Mouse (Mus musculus) thymus, postnatal 14 days (tissue): ENCODE data around the gene Tmem239.
"Not testable (repeated sequence)": the region's sequence is repeated elsewhere in the genome, so short reads cannot be mapped to it uniquely, and the experiment has no call there.

Experiments used
- DNase-seq: peaks from one replicate; pipeline ENCODE4 v3.0.0; 2021

The Tmem239 gene

DNA sequence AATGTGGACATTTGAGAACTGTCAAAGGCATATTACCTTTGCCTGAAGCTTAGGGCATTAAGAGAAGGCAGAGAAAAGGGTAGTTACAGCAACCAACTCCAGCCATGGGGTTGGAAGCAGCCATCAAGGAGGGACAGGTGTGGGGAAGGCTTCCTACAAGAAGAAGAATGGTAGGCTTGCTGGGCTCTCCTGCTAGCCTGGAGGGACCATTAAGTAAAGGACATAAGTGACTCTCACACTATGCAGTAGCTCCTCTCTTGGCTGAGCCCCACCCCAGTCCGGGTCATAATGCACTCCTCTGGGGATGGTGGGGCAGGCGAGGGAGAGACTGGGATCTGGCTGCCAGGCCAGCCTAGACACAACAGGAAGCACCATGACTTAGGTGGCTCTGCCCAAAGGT is at the start of gene Tmem239:
Gene Tmem239, plus strand, starts transcription at position 301 of the 400 bp plus-strand sequence.
- no peak for DNase-seq

DNA sequence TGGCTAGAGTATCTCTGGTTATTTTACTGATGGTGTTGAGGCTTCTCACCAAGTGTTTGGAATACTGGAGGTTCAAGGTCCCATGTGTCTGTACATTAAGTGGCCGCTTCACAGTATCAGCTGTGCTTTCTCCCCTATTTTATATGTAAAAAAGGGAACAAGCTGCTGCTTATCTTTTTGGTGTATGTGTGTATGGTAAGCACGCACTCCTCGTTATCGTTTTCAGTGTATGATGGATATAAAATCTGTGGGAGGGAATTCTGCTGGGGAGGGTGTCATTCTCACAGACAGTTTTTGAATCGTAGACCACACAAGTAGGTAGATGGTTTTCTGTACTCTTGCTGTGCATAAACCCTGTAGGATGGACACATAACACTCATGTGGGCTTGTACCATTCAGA is 48.7 kb upstream of the Tmem239 start:
- no peak for DNase-seq

DNA sequence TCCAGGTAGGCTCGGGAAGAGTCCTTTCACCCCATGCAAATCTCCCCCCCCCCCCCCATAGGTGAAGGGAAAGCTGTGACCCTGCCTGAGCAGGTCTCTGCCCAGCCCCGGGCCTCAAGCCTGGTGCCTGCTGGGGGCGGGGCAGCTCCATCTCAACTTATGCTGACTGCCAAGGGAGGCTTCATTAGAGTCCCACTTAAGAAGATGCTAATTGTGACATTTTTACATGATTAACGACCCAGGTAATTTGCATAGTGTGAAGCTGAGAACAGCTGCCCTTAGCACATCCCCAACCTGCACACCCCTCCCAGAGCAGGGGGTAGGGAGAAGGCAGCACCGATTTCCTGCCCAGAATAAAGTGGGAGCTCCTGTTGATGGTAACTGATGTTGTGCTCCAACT is 47.4 kb upstream of the Tmem239 start:
- DNase-seq, result no peak

- DNase-seq, result peak; percentile 38
Measured at GRCm38 (mm10) chr2:130362511-130363026, 43.7 kb upstream of the Tmem239 start.

DNA sequence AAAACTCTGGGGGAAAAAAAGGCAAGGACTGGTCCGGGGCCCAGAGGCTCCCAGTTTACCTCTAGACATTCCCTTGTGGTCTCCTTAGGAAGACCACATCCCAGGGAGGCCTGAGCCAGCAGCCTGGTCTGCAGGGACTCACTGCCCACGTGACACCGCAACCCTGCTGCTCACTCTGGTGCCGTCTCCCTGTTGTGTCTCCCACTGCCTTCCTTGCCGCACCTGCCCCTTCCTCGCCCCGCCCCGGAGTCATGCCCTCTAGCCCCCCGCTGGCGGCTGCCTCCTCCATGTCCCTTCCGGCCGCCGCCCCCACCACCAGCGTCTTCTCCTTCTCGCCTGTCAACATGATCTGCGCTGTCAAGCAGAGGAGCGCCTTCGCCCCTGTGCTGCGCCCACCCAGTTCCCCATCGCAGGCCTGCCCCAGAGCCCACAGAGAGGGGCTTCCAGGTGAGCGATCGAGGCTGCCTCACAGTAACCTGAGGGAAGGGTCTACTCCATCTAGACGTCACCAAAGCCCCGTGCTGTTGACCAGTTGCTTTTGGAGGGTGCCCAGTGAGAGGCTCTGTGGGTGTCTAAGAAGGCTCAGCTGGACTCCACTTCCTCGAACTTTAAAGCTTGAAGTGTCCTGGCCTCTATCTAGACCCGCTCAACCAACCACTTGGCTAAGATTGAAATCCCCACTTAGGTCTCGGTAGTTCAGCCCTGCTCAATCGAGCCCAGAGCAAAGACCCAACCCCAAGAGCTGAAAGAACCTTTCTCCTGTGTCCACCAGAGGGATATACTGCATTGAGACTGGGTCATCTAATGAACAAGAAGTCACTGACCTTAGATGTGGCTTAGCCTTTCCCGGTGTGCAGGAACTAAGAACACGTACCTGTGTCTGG is 40.8 kb upstream of the Tmem239 start:
- DNase-seq, result peak; percentile 58

DNA sequence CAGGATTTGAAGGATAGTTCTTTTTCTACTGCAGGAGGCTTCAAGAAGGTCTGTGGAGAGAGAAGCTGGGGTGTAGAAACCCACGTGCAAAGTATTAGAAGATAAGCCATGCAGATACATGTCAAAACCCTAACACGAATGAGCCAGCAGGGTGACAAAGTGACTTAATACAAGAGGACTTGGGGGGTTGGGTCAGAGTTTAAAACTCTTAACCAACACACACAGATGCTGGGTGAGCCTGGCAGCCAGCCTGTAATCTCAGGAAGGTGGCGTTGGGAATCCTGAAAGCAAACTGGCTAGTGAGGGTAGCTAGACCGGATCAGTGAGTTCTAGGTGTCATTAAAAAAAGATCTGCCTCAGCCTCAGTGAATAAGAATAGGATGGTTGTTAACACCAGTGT is 38.9 kb upstream of the Tmem239 start:
- DNase-seq, result no peak

DNA sequence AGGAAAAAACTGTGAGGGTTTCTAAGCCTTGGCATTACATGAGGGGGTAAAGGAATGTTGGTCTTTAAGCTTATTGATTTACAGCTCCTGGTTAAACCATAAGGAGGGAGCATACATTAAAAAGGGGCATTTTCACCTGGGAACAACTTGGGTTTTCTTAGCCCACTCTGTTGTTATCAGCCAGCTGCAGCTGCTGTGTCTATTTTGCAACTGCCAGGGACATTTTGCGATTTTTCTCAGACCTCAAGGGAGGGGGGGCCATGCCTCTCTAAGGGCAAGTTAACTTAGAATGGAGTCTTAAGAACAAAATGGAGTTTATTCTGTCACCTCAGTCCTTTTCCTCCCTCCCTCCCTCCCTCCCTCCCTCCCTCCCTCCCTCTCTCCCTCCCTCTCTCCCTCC is 33.3 kb upstream of the Tmem239 start:
- DNase-seq, result not testable (repeated sequence)

DNA sequence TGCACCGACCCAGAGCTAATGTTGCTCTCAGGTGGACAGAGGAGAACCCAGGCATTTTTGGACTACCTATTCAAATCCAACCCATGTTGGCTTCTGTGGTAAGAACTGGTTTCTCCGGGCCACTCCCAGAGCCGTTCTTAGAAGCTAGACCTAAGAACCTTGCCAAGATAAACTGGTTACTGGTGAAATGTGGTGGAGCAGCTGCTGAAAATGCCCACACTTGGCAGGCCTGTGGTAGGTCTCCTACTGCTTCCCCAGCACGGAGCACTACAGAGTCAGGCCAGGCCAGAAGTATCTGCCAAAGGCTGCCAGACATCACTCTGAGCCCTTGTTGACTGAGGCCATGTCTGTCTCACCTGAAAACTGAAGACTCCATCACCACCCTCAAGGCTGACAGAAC is 31.3 kb upstream of the Tmem239 start:
- no peak for DNase-seq

DNA sequence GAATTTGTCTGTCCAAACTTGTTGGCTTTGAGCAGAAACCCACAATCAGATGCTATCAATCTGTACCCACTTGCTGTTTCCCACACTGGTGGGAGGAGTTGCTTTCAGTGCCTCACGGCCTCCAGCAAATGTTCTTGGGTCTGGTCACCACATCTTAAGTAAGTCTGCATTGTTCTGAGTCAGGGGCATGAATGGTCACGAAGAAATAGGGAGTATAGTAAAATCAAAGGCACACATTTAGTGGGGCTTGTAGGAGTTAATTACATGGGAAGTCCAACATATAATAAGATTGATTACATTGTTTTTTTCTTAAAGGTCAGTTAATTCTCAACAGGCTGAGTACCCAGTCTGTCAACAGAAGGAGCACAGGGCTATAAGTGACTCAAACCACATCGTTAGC is 23.1 kb upstream of the Tmem239 start:
- no peak for DNase-seq

- peak; percentile 61 for DNase-seq
Measured at GRCm38 (mm10) chr2:130383895-130384294, 22.4 kb upstream of the Tmem239 start.

- no peak for DNase-seq
Measured at GRCm38 (mm10) chr2:130386212-130386611, 20.1 kb upstream of the Tmem239 start.

DNA sequence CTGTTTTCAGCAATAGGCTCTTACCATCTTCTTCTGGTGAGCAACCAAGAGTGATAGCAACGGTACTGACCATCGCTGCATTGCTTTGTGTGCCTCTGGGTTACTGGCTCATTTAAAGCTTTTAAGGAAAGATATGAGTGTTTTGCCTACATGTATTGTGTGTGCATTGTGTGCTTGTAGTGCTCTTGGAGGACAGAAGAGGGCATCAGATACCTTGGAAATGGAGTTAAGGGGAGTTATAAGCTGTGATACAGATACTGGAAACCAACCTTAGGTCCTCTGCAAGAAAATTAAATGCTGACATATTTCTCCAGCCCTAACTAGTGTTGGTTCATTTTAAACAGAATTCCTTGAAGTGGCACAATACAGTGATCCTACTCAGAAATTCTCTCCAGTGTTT is 17.5 kb upstream of the Tmem239 start:
- peak; percentile 45 for DNase-seq

DNA sequence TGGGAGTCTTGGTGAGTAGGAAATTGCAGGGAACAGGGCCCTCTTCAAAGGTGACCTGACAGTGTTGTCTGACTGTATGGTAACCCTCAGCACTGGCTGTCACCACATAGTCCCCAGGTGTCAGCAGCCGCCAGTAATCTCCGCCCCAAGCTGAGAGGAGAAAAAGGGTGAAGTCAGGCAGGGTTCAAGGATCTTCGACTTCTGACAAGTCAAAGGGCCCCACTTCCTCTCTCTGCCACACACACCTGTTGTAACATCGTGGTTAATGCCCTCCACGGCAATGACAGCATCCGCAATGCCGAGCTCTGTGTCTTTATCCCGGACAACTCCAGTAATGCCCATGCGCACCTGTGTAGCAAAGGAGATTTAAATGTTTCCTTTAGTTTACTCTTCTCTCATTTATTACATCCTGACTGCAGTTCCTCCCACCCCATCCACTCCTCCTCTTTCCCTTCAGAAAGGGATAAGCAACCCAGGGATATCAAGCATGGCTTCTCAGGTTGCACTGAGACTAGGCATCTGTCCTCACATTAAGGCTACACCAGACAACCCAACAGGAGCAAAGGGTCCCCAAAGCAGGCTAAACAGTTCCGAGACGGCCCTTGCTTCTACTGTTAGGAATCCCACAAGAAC is 15.2 kb upstream of the Tmem239 start:
- peak; percentile 83 for DNase-seq

DNA sequence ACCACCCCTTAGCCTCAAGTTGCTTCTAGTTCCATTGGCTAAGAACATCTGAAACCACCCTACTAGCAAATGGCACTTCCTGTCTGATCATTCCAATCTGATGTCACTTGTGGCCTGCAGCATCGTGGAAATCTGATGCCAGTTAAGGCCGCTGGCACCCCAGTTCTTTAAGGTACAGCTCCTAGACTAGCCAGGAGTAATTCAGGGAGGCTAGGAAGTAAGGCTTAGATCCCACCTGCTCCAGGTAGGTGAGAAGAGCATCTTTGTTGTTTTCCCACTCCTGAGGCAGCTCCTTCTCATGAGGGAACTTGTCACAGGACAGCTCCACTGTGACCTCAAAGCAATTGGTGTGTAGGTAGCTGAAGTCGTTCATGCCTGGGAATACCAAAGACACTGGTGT is 13.4 kb upstream of the Tmem239 start:
- no peak for DNase-seq

GRCm38 (mm10) chr2:130395696-130396095 is 10.6 kb upstream of the Tmem239 start:
- no peak for DNase-seq

DNA sequence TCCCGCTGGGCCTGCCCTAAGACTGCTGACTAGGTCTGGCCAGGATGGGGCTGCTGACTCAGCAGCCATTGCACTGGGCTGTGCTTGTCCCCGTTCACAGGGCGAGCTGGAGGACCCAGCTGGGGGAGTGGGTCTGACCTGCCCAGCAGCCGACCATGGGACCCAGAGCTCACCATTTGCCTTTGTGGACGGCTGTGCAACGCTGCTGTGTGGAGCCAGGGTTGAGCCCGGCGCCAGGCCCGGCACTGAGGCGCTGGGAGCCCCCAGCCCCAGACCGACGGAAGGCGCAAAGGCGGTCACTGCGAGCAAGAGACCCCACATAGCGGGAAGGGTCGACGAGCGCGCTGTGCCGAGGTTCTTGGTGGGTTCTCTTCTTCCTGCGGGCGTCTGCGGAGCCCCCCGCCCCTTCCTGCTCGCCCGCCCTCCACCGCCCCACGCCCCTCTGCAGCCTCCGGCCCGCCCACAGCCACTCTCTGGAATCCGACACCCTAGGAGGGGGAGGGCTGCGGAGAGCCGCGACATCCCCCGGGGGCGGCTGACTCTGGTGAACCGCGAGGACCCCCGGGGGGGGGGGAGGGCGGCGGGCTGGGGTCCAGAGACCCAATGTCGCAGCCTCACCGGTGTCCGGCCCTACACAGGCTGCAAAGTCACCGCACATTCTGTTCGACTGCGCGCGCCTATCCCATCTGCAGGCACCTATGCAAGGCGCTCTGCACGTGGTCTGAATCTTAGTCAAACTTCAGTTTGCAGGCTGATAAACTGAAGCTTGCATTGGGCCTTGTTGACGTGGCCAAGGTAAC is 8.9 kb upstream of the Tmem239 start, which contains the start of gene Cpxm1:
Gene Cpxm1, minus strand, starts transcription at position 389 of the 800 bp plus-strand sequence.
- peak; percentile 51 for DNase-seq

GRCm38 (mm10) chr2:130398091-130398490 is 8.2 kb upstream of the Tmem239 start:
- DNase-seq, result peak; percentile 24

DNA sequence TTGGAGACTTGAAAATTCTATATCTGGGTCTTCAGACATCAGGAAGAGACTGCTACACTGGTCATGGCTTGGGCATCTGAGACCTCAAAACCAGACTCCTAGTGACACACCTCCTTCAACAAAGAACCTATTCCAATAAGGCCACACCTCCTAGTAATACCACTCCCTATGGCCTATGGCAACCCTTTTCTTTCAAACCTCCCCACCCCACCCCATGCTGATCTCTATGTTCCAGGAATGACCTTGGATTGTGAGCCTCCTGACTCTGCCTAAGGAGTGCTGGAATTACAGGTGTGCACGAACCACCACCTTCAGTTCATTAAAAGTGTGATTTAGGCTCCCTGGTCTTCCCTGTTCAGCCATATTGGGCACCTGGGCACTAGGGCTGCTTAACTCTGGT is 6.2 kb upstream of the Tmem239 start:
- no peak for DNase-seq

DNA sequence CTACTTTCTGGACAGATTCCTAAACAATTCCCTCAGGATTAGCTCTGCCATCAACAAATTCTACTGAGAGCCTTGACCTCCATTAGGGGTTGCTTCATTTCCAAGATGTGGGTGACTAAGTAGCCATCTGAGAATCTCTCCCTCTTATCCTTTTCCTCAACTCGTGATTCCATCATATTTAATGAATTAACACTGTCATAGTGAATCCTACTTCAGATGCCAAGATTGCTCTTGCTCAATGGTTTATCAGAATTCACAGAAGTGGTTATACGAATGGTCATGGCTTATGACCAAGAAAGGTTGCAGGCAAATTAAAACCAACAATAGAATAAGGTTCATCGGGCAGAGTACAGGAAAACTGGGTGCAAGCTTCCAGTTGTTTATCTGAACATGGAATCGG is 4.4 kb upstream of the Tmem239 start:
- DNase-seq, result no peak

- no peak for DNase-seq
Measured at GRCm38 (mm10) chr2:130404939-130405338, 1.3 kb upstream of the Tmem239 start, which contains the start of the genes Gm28372 and 1700020A23Rik. TSS of gene Gm28372 (plus strand) at chr2:130405239. TSS of gene 1700020A23Rik (plus strand) at chr2:130405259.

GRCm38 (mm10) chr2:130408194-130408593 is 1.9 kb downstream of the Tmem239 start:
- DNase-seq, result no peak

DNA sequence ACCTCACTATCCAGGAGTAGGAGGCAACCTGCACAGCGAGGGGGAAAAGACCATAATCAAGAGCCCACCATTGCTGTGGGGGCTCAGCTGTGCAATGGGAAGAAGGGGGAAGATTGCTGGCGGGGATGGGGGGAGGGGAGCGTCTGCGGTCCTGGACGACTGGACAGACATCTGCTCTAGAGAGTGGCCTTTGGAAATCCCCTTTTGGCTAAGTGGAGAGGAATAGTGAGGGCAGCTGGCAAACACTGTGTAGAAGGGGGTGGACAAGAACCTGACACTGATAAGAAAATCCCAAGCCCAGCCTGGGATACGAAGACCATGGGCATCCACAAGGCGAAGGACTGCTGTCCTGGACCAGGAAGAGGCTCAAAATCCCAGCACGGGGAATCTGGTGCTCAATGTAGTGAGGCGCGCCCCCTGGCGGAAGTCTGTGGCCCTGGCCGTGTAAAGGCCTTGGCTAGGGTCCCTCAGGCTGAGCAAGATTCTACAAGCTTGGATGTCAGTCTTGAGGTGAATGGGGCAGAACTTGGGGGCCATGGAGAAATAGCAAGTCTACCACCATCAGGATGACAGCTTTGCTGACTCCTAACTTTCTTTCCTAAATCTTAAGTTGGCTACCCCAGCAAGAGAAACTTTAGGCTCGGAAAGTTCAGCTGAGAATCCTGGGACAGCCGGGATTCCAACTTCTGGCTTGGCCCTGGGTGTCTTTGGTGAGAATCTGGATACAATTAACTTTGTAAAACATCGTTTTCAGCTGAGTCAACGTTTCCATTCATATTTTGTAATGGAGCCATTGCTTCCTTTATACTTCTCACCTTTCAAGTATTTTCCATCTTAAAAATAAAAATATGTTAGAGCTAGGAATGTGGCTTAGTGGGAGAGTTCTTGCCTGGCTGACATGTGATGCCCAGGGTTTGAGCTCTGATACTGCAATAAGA is 5.5 kb downstream of the Tmem239 start:
- DNase-seq, result peak; percentile 81
